In genomic region chr2:130767483-130767882, GRCm38 (mm10) we compare ENCODE assay signal across 13 mouse cellular contexts.
DNase-seq lines count a peak whose midpoint lies in the region; TF ChIP-seq lines count a peak whose summit lies in the region.
"Had no signal": no experiment of that assay in that cellular context is flagged by ENCODE, and none has a peak within 500 bp of the region (broad histone marks: within the 10 kb centered on the region; RNA-seq: fewer than 3 reads in every experiment).

No protein-coding gene starts in this region.

- H3K4me1 ChIP-seq in bone marrow macrophage, adult 2 months (ENCODE audit: control insufficient read depth, insufficient read depth, low read length) = peaks cover 6% of the 10 kb centered on the region; the same call in 1 of the 2 replicates
- H3K4me1 ChIP-seq: embryonic facial prominence, embryonic 15.5 days; hindbrain, embryonic 15.5 days; limb, embryonic 15.5 days; midbrain, embryonic 13.5 days had no signal

- intact Hi-C loops in left cerebral cortex, postnatal 4 days (cut with DNase I) = no loop called here
- intact Hi-C loops in left cerebral cortex, postnatal 25 days (cut with DNase I) = no loop called here

- DNase-seq in adrenal gland, postnatal 14 days = peak; percentile 12
- no peak for DNase-seq in adrenal gland, postnatal 25 days
- peak; percentile 2 for DNase-seq in left cerebral cortex, postnatal 4 days
- no peak for DNase-seq in left cerebral cortex, postnatal 25 days (ENCODE audit: low spot score in 2 of 2)
- peak; percentile 8 for DNase-seq in retina, postnatal 7 days (ENCODE audit: low read depth, low spot score)
- DNase-seq in ovary, postnatal 36 days (ENCODE audit: low spot score) = no peak
- no peak for DNase-seq in layer of hippocampus, postnatal 25 days (ENCODE audit: extremely low spot score in 1 of 2, low spot score in 1 of 2)
- DNase-seq: right cerebral cortex, postnatal 14 days had no signal

- no peak overlapping the region for H3K27ac ChIP-seq in bone marrow macrophage, adult 2 months (ENCODE audit: insufficient read depth, low read depth, low read length)
- H3K27ac ChIP-seq: embryonic facial prominence, embryonic 15.5 days; hindbrain, embryonic 15.5 days; limb, embryonic 15.5 days; midbrain, embryonic 13.5 days had no signal

- no peak for TF ChIP-seq POLR2A in bone marrow macrophage, adult 2 months (IDR thresholded peaks at IDR 0.05; ENCODE audit: borderline replicate concordance, low read depth, low read length)

- no peak overlapping the region for H3K4me3 ChIP-seq in bone marrow macrophage, adult 2 months (ENCODE audit: insufficient read depth, low read length)
- H3K4me3 ChIP-seq: embryonic facial prominence, embryonic 15.5 days; hindbrain, embryonic 15.5 days; limb, embryonic 15.5 days; midbrain, embryonic 13.5 days had no signal

- 0 out of 2 replicates have a peak, but pooled peaks have one; percentile 13 for TF ChIP-seq CTCF in bone marrow macrophage, adult 2 months (IDR thresholded peaks at IDR 0.05; ENCODE audit: low read depth, low read length)

Comparison
In these comparisons a context has a peak if more than half of its experiments do, and no peak if none do; other contexts are left out.
1. DNase-seq: peak in adrenal gland, postnatal 14 days (single experiment), left cerebral cortex, postnatal 4 days (single experiment) and retina, postnatal 7 days (single experiment); none in adrenal gland, postnatal 25 days (single experiment), left cerebral cortex, postnatal 25 days (0 of 2), ovary, postnatal 36 days (single experiment) and layer of hippocampus, postnatal 25 days (0 of 2).